Mouse (Mus musculus) retina, postnatal 1 day (tissue): Measurements from ENCODE around the gene Ero1l.

Experiments used
- DNase-seq: peaks from one replicate; pipeline ENCODE4 v3.0.0-alpha.2; 2012

Ero1l gene

DNA sequence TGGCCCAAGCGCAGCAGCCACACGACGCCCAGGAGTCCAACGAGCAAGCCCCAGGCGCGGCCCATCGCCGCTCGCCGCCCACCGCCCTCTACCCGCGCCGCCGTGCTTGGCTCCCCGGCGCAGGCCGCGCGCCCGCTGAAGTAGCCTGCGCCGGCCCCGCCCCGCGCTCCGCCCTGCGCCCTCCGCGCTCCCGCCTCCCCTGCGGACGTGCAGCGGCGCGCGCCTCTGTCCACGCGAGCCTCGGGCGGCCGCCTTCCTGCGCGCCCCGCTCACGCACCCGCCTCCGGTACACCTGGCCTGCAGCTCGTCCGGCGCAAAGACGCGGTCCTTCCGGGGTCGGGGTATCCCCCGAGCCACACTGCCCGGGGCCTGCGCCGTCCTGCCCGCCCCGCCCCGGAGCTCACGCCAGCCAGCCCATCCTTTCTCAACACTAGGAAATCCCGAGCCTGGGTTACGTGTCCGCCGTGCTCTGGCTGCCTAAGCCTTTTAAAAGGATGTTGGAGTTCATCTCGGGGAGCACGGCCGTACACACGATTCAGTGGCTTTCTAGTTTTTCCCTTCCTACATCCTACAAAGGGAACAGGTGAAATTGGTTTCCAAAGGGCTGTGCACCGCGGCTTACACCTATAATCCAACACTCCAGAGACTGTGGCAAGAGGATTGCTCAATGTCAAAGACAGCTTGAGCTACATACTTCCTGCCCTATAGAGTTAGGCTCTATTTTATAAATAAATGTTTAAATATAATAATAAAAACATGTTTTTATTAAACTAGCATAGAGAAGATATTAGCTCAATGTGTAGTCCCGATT, at the start of gene Ero1l:
Ero1l (minus strand) TSS at position 346 of the 811 bp plus-strand sequence.
- peak; percentile 91 for DNase-seq

DNA sequence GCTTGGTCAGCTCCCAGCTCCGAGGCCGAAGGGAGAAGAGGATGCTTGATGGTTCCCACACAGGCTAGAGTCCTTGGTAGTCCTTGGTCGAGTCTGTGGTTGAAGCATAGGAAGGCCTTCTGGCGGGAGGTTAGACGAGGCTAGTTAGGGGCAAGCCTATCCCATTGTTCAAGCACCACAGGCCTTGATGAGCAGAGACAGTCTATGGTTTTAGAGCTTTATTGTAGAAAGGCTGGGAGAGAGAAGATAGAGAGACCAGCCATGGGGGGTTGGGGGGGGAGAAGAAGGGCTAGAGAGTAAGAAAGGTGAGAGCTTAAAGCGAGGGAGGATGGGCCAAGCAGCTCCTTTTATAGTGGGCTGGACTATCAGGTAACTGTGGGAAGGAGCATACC, 46.6 kb upstream of the Ero1l start:
- DNase-seq: no peak

DNA sequence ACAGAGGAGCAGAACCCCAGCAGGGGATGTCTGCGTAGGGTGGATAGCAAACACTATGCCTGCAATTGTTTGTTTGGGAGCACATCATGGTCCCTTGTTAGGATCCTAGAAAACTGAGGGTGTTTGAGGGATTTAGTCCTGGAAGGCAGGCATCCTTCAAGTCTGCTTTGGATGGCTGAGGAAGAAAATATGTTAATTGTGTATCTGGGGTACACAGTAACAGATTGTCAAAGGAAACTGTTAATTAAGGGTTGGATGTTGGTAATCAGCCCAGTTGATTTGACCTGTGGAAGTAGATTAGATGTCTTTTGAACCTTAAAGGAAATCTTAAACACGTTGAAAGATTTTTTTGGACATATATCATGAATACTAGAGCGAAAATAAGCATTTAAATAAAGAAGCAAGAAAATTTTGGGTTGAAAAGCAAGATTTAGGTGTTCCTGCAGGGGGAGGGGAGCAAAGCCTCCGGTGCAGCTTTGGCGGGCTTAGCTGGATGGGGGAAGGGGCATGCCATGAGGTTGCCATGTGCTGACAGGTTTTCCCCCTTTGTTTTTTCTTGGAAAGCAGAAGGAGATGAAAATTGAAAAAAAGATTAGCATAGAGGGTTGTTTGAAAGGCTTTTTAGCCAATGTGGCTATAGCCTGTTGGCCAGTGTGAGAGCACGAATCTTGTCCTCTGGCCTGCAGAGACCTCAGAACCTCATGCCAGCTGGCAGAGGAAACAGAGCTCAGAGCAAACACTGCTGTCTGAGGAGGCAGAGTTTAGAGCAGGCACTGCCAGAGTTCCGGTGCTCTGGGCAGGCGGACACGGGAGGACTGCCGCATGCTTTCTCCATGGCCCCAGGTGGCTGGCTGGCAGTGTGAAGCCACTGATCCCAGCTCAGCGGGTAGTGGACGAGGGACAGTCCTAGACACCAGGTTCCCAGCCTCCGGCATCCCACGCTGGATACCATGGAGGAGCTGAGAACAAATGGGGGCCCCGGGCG, 45.9 kb upstream of the Ero1l start:
- DNase-seq: no peak

DNA sequence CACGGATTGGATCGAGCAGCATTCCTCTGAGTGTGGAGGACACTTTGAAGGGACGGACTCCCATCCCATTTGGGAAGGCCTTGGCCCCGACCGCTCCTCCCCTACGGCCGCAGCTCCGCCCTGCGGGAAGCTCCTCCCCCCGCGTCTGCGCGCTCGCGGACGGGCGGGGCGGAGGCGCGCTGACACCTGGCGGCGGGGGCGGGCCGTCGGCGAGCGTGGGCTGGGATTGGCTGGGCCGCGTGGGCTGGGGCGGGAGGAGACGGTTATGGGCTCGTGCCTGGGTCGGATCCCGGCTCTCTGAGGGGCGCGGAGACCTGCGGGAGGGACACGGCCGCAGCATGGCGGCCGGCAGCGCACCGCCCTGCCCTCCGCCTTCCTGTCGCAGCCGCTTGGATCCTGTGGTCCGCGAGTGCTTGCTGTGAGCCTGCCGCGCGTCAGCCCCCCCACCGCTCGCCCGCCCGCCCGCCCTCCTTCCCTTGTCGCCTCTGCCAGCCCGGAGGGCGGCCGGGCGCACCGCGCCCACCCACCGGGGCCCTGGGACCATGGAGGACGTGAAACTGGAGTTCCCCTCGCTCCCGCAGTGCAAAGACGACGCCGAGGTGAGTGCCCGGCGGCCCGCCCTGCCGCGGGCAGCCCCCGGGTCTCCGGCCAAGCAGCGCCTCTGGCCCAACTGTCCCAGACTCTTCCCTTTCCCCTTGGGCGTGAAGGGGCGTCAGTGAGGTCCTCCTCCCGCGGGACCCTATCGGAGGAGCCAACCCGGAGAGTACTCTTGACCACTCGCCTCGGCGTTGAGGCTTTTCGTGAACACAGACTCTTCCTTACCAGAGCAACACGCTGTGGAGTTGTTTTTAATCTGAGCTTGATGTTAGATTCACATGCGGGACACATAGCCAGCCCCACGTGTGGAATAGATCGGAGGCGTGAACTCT, 32.6 kb upstream of the Ero1l start, which contains the start of gene Styx:
Styx (plus strand) TSS at position 163 of the 929 bp plus-strand sequence.
- peak; percentile 96 for DNase-seq

DNA sequence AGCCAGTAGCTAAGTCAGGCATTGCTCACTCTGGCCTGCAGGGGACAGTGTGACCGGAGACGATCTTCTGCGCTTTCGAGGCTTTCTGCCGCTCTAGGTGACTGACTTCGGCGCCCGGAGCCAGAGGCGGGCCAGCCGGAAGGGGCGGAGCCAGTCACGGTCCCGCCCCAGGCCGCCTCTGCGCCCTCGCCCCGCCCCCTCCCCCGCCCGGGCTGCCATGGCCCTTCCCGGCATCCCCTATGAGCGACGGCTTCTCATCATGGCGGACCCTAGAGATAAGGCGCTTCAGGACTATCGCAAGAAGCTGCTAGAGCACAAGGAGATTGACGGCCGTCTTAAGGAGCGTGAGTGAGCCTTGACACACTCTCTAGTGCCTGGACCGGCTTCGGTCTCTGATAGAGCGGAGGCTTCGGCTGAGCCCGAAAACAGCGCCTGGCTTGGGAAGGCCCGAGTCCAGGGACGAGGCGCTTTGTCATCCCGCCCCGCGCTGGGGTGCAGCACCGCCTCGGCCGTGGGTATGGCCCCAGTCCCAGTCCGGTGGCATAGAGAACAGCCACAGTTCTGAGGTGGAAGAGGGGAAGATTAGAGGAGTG, 11.1 kb upstream of the Ero1l start, which contains the start of gene Psmc6:
Psmc6 (plus strand) TSS at position 200 of the 593 bp plus-strand sequence.
- peak; percentile 97 for DNase-seq

DNA sequence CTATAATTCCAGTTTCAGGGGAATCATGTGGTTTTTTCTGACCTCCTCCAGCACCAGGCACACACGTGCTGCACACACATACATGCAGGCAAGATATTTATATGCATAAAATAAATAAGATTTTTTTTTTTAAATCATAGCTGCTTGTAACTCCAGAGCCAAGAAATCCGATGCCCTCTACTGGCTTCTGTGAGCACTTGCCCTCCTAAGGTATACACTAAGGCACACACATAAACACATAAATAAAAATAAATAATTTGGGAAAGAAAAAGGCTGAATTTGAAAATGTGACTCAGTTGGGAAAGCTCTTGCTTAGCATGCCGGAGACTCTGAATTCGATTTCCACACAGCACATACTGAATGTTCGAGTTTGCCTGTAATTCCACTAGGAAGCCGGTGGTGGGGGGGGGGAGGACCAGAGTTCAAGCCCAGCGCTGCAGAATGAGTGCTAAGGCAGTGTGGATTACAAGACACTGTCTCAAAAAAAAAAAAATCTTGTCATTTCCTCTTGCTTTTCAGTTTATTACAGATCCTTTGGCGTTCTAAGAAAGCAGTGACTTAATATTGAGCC, 10.5 kb upstream of the Ero1l start:
- DNase-seq: no peak

DNA sequence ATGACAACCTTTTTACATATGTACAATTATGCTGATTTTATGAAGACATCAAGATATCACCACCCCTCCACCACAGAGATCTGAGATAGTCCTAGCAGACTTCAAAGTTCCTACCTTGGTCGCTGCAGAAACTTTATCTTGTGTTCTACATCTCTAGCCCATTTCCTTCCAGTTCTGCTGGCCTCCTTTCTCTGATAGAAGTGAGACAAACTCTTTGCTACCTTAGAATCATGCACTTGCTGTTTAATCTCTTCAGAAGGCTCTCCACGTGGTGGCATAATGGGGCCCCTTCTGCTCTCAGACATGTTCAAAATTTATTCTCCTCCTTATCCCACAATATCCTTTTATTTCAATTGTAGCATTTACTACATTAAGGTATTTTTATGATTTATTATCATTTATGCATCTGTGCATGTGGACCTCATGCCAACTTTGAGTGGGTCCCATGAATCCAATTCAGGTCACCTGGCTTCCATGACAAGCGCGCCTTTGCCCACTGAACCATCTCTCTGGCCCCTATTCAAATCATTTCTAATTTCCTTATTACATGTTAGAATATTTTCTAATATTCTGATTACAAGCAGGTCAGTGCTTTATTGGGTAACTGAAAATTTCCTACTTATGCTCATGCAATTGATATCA, 9.6 kb upstream of the Ero1l start:
- no peak for DNase-seq

DNA sequence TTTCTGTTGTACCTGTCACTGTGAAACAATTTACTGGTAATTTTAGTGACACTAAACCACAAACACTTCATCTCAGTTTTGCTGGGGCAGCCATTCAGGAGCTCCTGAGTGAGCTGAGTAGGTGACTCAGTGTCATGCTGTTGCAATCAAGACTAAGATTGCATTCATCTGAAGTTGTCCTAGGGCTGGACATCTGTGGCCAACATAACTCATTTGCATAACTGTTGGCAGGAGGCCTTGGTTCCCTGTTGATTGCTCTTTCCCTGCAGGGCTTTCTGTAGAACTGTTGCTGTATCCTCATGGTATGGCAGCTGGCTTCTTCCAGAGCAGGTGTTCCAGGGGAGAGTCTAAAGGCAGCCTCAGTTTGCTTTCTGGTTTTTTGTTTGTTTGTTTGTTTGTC, 6.9 kb upstream of the Ero1l start:
- DNase-seq: peak; percentile 90

DNA sequence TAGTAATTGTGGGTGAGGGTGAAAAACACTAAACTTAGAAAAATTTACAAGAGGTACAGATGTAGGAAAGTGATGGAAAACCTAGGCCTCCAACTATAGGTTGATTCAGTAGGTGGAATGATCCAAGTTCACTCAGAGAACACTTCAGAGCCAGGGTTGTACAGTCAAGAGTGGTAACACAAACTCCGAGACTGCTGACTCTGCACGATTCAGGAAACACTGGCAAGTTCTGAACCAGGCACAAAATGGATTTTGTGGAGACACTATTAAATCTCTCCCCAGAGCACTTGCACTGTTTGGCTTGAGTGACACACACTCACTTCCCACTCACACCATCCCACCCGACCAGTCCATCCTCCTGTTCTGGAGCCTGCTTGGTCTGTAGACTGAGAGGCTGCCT, 4.7 kb upstream of the Ero1l start:
- DNase-seq: no peak

DNA sequence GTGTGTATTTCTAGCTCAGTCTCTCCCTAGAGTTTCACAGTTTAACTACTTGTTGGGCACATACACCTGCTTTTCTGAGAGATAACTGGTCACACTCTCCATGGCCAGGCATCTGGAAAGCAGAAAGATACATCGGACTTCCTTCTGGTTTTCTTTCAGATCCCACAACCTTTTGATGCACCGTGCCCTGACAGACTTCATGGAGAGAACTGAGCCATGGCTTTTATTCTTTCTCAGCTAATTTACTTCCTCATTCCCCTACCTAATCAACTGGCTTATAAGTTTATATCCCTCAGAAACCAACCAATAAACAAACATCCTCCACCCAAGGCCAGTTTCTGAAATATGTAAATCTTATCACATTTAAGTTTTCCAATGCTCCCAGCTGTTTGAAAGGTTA, 3.9 kb upstream of the Ero1l start:
- DNase-seq: no peak

DNA sequence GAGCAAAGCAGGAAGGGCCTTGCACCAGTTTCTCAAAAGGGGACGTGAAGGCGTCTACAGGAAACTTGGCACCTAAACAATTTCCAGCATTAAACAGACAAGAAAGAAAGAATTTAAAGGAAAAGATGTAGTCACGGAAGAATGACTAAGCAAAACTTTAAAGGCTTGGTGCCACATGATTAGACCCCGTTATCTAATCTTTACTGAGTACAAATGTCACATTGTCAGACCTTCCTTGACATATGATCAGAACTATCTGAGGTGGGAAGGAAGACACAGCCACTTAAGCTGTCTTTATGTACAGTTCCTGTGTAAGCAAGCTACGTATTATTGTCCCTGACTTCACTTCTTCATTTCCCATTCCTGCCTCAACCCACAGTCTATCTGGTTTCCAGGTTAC, 3.1 kb upstream of the Ero1l start:
- DNase-seq: no peak

DNA sequence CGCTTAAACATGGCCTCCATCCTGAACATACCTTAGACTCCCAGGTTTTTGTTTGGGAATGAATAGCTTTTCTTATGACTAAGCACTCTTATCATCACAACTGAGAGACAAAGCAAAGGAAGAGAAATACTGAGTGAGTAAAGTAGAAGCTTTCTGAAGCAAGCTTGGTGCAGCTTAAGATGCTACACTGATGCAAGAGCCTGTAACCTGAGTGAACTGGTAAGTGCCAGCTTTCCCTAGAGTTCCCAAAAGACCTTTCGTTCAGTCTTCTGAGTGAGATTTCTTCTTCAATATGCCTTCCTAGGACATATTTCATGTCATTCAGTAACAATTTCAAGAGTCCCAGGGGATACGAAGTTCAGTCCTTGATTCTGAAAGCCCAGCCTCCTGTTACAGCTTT, 2.5 kb upstream of the Ero1l start:
- no peak for DNase-seq

DNA sequence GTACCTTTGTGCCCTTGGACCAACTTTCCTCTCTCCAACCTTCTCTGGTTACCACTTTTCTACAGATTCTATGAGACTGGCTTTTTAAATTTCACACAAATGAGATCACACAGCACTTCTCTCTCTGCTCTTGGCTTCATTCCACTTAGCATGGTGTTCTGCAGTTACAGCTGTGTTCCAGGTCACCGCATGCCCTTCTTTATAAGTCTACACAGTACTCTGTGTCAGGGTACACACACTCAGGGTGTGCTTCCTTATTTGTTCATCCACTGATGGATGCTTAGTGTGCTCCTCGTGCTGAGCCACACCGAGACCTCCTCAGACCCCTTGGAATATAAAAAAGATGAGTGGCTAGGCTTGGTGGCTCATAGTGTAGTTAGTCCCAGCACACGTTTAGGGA, 1.5 kb upstream of the Ero1l start:
- DNase-seq: no peak

DNA sequence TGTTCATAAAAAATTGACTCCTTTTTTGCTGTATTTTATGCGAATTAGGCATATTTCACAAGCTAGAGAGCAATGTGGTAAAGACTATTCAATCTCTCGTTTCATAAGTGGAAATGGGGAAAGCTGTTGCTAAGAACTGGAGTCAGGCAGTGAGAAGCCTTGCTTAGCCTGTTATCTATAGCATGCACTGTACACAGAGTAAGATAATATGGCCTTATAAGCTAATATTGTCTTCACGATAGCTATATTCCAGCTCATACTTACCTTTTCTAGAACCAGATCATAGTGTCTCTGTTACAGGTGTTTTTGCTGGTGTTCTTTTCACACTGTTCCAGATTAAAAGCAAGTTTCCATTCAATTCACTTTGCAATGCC, 653 bp upstream of the Ero1l start:
- no peak for DNase-seq

DNA sequence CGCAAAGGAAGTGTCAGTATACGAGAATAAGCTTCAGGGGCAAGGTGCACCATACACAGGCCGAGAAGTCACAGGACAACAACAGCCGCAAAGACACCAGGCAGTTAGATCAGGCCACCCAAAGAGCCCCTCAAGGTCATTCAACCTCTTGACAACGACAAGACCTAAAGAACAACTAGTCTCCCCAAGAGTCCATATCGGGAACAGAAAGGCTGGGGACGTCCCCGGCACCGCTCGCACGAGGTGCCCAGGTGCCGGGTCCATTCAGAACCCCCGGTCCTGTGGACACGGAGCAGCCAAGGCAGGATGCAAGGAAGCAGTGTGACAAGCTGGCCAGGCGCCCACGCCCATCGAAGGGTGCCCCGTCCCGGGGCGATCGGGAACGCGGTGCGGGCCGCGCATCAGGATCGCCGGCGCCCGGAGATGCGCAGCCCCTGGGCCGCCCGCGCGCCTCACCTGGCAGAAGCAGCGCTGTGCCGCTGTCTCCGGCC, 605 bp downstream of the Ero1l start:
- no peak for DNase-seq

DNA sequence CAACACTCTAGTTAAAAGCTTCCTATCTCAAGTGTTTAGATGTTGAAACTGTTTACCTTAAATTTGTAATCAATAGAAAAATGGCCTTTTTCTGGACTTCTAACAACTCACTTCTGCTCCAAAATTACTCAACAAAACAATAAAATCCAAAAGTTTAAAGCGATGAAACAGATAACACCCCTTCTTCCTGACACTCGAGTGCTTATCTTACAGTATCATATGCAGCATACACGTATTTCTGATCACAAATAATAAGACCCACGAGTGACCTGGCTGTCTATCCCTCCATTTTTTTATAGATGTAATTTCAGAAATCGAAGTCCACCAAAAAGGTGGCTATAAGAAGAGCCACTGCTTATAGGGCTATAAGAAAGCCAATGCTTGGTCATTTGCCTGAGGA, 1.6 kb downstream of the Ero1l start:
- DNase-seq: no peak

DNA sequence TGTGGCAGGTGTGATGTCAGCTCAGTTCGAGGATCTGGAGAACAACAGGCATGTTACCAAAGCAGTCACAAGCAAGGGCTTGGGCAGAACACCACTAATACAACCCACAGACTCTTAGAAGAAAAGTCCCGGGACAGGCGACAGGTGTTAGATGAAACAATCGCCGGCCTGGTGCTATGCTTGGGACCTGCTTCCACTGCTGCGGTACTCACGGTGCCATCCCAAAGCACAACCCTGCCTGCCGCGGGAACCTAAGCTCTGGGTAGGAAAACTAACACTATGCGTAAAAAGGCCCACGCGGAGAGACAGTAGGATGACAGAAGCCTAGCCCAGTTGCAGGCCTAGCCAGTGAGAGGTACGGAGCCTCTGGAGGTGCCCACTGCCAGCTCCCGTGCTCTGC, 8.5 kb downstream of the Ero1l start:
- DNase-seq: no peak

DNA sequence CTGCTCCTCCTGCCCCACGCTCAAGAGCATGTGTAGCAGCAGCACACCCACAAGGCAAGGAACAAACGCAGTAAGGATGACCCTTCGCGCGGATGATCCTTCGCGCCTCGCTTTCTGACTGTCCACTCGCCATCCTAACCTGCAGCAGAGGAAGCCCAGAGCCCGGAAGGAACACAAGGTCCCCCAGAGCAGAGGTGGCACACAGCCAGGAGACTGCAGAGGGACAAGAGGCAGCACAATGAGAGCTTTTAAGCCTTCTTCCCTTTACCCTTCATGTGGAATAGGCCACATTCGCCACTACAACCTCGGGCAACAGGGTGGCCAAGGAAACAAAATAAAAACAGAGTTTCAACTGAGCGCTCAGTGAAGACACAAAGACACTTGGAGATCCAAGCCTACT, 8.9 kb downstream of the Ero1l start:
- no peak for DNase-seq

DNA sequence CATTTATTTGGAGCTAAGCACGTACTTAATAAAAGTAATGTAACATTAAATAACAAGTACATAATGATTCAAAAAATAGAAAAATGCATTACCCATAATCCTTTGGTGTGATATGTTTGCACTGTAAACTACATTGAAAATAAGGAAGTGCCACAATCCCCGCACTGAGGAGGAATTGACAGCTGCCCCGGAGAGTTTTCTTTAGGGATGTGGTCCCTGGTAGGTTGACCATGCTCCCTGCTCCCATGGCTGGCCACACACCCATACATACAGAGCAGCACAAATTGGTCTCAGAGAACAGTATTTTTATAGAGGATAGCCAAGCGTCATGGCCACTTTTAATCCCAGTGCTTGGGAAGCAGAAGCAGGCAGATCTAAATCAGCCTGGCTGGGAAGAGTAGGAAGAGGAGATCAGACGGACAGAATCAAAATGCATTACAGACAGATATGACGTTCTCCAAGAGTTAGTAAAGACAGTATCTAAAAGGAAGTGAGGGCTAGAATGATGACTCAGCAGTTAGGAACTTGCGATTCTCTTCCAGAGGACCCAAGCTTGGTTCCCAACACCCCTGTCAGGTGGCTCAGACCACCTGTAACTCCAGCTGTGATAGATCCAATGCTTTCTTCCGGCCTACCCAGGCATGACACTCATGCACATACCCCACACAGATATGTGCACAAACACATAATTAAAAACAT, 10.8 kb downstream of the Ero1l start:
- DNase-seq: no peak

DNA sequence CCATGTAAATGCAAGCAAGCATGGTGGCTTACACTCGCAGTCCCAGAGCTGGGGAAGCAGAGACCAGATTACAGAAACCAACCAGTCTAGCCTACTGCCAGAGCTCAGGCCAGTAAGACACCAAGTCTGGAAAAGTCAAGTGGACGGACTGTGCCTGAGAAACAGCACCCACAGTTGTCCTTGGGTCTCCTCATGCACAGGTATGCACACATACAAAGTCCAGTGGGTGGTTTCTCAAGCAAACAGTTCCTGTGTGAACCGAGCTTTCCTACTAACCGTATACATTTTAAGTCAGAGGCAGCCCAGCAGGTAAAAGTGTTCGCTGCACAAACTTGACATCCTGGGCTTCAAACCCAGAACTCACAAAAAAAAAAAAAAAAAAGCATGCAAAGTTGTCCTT, 12.7 kb downstream of the Ero1l start:
- no peak for DNase-seq

DNA sequence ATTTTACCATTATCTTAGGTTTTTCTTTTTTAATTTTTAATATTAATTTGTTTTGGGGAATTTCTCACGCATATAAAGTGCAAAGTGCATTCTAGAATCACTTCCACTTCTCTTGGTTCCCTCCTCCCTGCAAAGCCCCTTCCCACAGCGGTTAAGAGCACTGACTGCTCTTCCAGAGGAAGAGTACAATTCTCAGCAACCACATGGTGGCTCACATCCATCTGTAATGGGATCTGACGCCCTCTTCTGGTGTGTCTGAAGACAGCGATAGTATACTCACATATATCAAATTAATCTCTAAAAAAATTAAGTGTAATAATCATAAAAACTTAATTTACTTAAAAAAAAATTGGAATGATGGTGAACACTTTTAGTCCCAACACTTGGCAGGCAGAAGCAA, 14.2 kb downstream of the Ero1l start:
- no peak for DNase-seq
